Mouse (Mus musculus) liver, embryonic 11.5 days (tissue): ENCODE data around the gene Qsox2. TPM values are rescaled to one million over a fixed set of nuclear protein-coding genes. Genes with fewer than 3 reads are reported as not detected.

ENCODE experiments used
- ATAC-seq: fragments of 200-750 bp; cut with Nextera tagmentation; replicated peaks from 2 replicates; pipeline ENCODE4 v1.8.0; 2017; ENCODE audit warnings: moderate number of reproducible peaks, mild to moderate bottlenecking, moderate TSS enrichment, moderate library complexity; ENCODE audit not compliant: low FRiP score
- DNase-seq: peaks from one replicate; pipeline ENCODE4 v3.0.0-alpha.2; 2017; ENCODE audit warnings: low spot score
- H3K27ac ChIP-seq: fragments of 300-500 bp; sonication (generic); 2 replicates; pipeline ENCODE4 v1.5.1; 2014; ENCODE audit warnings: mild to moderate bottlenecking, low read depth, low read length, control low read depth
- H3K27me3 ChIP-seq: fragments of 300-500 bp; sonication (generic); replicated peaks from 2 replicates; pipeline ENCODE4 v1.6.1; 2014; ENCODE audit warnings: low read length, mixed read lengths; ENCODE audit not compliant: control insufficient read depth, insufficient read depth
- H3K36me3 ChIP-seq: fragments of 300-500 bp; sonication (generic); 2 replicates; pipeline ENCODE4 v1.6.1; 2014; ENCODE audit warnings: mild to moderate bottlenecking, low read length, moderate library complexity, mixed read lengths; ENCODE audit not compliant: control insufficient read depth, insufficient read depth
- H3K4me1 ChIP-seq: fragments of 300-500 bp; sonication (generic); replicated peaks from 2 replicates; pipeline ENCODE4 v1.6.1; 2014; ENCODE audit warnings: low read length, mixed read lengths; ENCODE audit not compliant: control insufficient read depth, insufficient read depth
- H3K4me2 ChIP-seq: fragments of 300-500 bp; sonication (generic); 2 replicates; pipeline ENCODE4 v1.6.1; 2014; ENCODE audit warnings: mild to moderate bottlenecking, control low read depth, moderate library complexity
- H3K4me3 ChIP-seq: fragments of 300-500 bp; sonication (generic); 2 replicates; pipeline ENCODE4 v1.5.1; 2014; ENCODE audit warnings: low read depth, low read length, control low read depth
- H3K9ac ChIP-seq: fragments of 300-500 bp; sonication (generic); 2 replicates; pipeline ENCODE4 v1.6.1; 2014; ENCODE audit warnings: low read depth, low read length, control low read depth
- H3K9me3 ChIP-seq: fragments of 300-500 bp; sonication (generic); 2 replicates; pipeline ENCODE4 v1.6.1; 2016; ENCODE audit warnings: low read length, inconsistent platforms, mixed read lengths; ENCODE audit not compliant: control insufficient read depth
- WGBS: fragments of 180-500 bp; shearing (Covaris S2); extraction: QIAGEN DNeasy Blood & Tissue Kit; methylation state at CpG from one replicate; pipeline ENCODE4 v1.1.7; 2014; 5-methylcytosine and 5-hydroxymethylcytosine counted together
- polyA plus RNA-seq: library from polyadenylated mRNA; unstranded; fragments of >200 nt; fragmentation: Nextera tagmentation; extraction: Ambion mirVana; gene quantifications from 2 replicates; pipeline ENCODE4 v1.2.1, GENCODE M21; 2014

Gene Qsox2
- polyA plus RNA-seq, 1 experiment from 2014 or later = 14.7 TPM

GRCm38 (mm10) chr2:26188517-26188916, 48.8 kb downstream of the Qsox2 start:
- Histone ChIP-seq H3K9ac (no peak overlapping the region), H3K36me3 (no peaks in the 10 kb centered on the region), H3K4me3 (no peak overlapping the region), H3K4me1 (no peaks in the 10 kb centered on the region), H3K27me3 (peaks cover 39% of the 10 kb centered on the region), H3K9me3 (no peaks in the 10 kb centered on the region), H3K4me2 (no peak overlapping the region), H3K27ac (no peak overlapping the region)
- DNase-seq (no peak), ATAC-seq (no peak)
- WGBS = 58% methylated on average over 5 of the region's 5 CpGs

GRCm38 (mm10) chr2:26184352-26184751, 53.0 kb downstream of the Qsox2 start:
- Histone ChIP-seq H3K36me3 (no peaks in the 10 kb centered on the region), H3K4me2 (no peak overlapping the region), H3K4me1 (no peaks in the 10 kb centered on the region), H3K9me3 (no peaks in the 10 kb centered on the region), H3K27ac (no peak overlapping the region), H3K27me3 (peaks cover 21% of the 10 kb centered on the region), H3K9ac (no peak overlapping the region), H3K4me3 (no peak overlapping the region)
- ATAC-seq (no peak), DNase-seq (no peak)
- 49% methylated on average over 3 of the region's 3 CpGs for WGBS

GRCm38 (mm10) chr2:26182646-26183045, 54.7 kb downstream of the Qsox2 start:
- no peak overlapping the region for H3K9ac ChIP-seq
- DNase-seq (no peak), ATAC-seq (no peak)
- 12% methylated on average over 6 of the region's 6 CpGs for WGBS
- H3K27me3 ChIP-seq = peaks cover 18% of the 10 kb centered on the region
- H3K4me3 ChIP-seq = no peak overlapping the region
- H3K27ac ChIP-seq = no peak overlapping the region
- no peaks in the 10 kb centered on the region for H3K36me3 ChIP-seq
- H3K4me1 ChIP-seq = peaks cover 1% of the 10 kb centered on the region
- H3K9me3 ChIP-seq = no peaks in the 10 kb centered on the region
- no peak overlapping the region for H3K4me2 ChIP-seq

GRCm38 (mm10) chr2:26177189-26177588, 60.1 kb downstream of the Qsox2 start:
- Histone ChIP-seq H3K9ac (no peak overlapping the region), H3K4me2 (peak overlapping the region; percentile 25; the same call in 1 of the 2 replicates), H3K27ac (no peak overlapping the region), H3K4me3 (no peak overlapping the region), H3K27me3 (peaks cover 12% of the 10 kb centered on the region), H3K36me3 (no peaks in the 10 kb centered on the region), H3K9me3 (no peaks in the 10 kb centered on the region), H3K4me1 (peaks cover 7% of the 10 kb centered on the region)
- no peak for DNase-seq
- 46% methylated on average over 2 of the region's 2 CpGs for WGBS
- peak; percentile 45; the same call in 1 of the 2 replicates for ATAC-seq

- Histone ChIP-seq H3K27ac (no peak overlapping the region), H3K9ac (no peak overlapping the region), H3K4me3 (no peak overlapping the region), H3K9me3 (no peaks in the 10 kb centered on the region), H3K4me2 (peak overlapping the region; percentile 25; the same call in 1 of the 2 replicates), H3K36me3 (no peaks in the 10 kb centered on the region), H3K27me3 (peaks cover 10% of the 10 kb centered on the region), H3K4me1 (peaks cover 7% of the 10 kb centered on the region)
- DNase-seq (no peak), ATAC-seq (peak; percentile 84)
- 23% methylated on average over 5 of the region's 5 CpGs for WGBS
Observed at GRCm38 (mm10) chr2:26176731-26177130, 60.6 kb downstream of the Qsox2 start.

GRCm38 (mm10) chr2:26175191-26175590, 62.1 kb downstream of the Qsox2 start:
- ATAC-seq (no peak), DNase-seq (no peak)
- Histone ChIP-seq H3K9ac (no peak overlapping the region), H3K4me1 (peaks cover 7% of the 10 kb centered on the region), H3K4me3 (no peak overlapping the region), H3K4me2 (no peak overlapping the region), H3K27ac (no peak overlapping the region), H3K36me3 (no peaks in the 10 kb centered on the region), H3K9me3 (no peaks in the 10 kb centered on the region), H3K27me3 (peaks cover 16% of the 10 kb centered on the region)
- 43% methylated on average over 4 of the region's 4 CpGs for WGBS

- ATAC-seq (no peak), DNase-seq (no peak)
- Histone ChIP-seq H3K4me1 (peaks cover 4% of the 10 kb centered on the region), H3K27ac (no peak overlapping the region), H3K27me3 (peaks cover 19% of the 10 kb centered on the region), H3K4me2 (no peak overlapping the region), H3K4me3 (no peak overlapping the region), H3K9me3 (no peaks in the 10 kb centered on the region), H3K9ac (no peak overlapping the region), H3K36me3 (no peaks in the 10 kb centered on the region)
- WGBS = 69% methylated on average over 2 of the region's 2 CpGs
Observed at GRCm38 (mm10) chr2:26172166-26172565, 65.2 kb downstream of the Qsox2 start.

- Histone ChIP-seq H3K4me1 (no peaks in the 10 kb centered on the region), H3K4me3 (no peak overlapping the region), H3K27ac (no peak overlapping the region), H3K36me3 (no peaks in the 10 kb centered on the region), H3K27me3 (peaks cover 18% of the 10 kb centered on the region), H3K9ac (no peak overlapping the region), H3K9me3 (no peaks in the 10 kb centered on the region), H3K4me2 (no peak overlapping the region)
- DNase-seq (no peak), ATAC-seq (no peak)
- WGBS = 53% methylated on average over 2 of the region's 2 CpGs
Observed at GRCm38 (mm10) chr2:26170376-26170775, 66.9 kb downstream of the Qsox2 start.

GRCm38 (mm10) chr2:26168843-26169579, 68.3 kb downstream of the Qsox2 start:
- peaks cover 14% of the 10 kb centered on the region; the same call in 1 of the 2 replicates for H3K27me3 ChIP-seq
- 46% methylated on average over 11 of the region's 11 CpGs for WGBS
- ATAC-seq = 0 out of 2 replicates have a peak, but pooled peaks have one; percentile 7

More at GRCm38 (mm10) chr2:26168843-26169579, 68.3 kb downstream of the Qsox2 start:
- Histone ChIP-seq H3K36me3 (no peaks in the 10 kb centered on the region), H3K4me3 (no peak overlapping the region), H3K9me3 (no peaks in the 10 kb centered on the region), H3K4me2 (no peak overlapping the region), H3K27ac (no peak overlapping the region), H3K9ac (no peak overlapping the region), H3K4me1 (no peaks in the 10 kb centered on the region; the same call in 1 of the 2 replicates)
- DNase-seq = no peak
